Mouse (Mus musculus): ENCODE data around the gene Nf2. TPM values are rescaled to one million over a fixed set of nuclear protein-coding genes. Genes with fewer than 3 reads are reported as not detected.
"Not testable (repeated sequence)": the region's sequence is repeated elsewhere in the genome, so short reads cannot be mapped to it uniquely, and the experiment has no call there.

Gene Nf2
- total RNA-seq, 2 experiments from 2014 or later, result 42.0 to 46.6 TPM

DNA sequence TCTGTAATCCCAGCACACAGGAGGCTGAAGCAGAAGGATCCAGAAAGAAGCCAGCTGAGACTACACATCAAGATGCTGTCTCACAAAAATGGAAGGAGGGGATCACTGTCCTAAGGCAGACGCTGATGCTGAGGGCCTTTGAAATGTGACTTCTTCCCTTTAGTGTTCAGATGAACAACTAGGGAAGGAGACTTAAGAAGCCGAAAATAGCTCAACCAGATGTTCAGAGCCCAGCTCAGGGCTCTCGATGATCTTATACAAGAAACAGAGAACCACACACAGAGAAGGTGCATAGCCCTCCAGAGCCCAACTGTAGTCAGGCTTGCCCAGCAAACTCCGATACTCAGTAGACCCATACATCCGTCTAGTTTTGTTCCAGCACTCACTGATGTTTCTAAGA, 12.0 kb downstream of the Nf2 start:
- DNase-seq, result no peak

DNA sequence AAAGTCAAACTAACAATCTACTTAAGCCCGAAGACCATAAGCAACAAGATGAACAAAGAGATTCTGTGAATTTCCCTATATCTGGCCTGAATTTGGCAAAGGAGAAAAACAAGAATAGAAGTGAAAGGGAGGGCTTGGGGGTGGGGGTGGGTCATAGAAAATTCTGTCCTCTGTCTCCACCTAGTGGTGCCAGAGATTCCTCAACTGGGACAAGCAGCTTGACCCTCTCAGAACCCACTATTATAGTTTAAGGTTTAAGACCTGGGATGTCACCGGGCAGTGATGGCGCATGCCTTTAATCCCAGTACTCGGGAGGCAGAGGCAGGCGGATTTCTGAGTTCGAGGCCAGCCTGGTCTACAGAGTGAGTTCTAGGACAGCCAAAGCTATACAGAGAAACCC, 12.6 kb downstream of the Nf2 start:
- no peak for DNase-seq

DNA sequence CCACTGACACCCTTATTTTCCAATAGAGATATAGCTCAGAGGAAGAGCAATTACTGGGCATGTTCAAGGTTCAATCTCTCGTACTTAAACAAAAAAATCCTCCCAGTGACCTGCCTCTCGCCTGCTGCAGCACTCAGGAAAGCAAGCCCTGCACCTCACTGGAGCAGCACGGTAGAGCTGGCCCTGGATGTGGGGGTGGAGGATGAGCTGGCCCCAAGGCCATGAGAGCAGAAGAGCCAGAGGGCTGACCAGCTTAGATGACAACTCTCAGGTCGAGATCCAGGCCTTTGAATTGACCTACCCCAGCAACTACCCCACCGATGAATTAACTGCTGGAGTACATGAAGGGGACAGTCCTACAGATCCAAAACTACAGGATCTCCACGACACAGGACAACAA, 13.9 kb downstream of the Nf2 start:
- no peak for DNase-seq

DNA sequence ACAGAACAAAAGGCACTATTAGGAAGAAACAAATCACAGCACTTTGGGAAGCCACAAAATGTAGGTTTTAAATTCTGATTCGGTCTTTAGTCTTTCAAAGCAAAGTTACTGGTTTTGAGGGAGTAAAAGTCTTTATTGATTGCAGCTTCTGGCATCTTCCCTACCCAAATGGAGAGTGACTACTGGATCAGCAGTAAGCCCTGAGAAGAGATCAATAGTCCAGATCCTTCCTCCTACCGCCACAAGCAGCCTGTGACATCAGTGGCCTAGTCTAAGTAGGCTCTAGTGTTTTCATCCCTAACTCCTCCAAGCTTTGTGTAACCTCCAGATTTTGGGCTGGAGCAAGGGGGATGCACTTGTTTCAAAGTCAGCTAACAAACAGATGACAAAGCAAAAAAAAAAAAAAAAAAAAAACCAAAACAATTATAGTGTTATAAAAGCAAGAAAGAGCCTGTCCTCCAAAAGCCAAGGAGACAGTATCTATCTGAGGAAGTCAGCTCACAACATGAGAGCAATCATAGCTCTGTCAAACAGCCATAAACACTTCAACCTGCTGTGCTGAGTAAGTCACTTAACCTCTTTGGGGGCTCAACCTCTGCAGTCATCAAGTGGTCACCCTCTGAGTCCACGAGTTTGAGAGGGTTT, 15.9 kb downstream of the Nf2 start:
- no peak for DNase-seq

DNA sequence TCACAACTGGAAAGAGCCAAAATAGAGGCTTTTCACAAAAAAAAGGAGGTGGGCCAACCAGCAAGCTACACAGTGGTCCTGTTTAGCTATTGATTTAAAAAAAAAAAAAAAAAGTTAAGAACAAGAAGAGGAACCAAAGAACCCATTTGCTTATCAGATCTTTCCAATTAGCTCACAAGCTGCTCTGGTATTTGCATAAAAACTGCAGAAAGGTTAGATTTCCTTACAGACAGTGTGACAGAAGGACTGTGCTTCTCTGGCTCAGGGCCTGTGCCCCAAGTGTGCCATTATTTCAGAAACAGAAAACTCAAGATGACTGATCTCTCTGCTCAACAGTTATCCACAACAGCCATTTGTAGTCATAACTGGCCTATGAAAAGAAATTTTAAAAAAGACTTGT, 18.3 kb downstream of the Nf2 start:
- no peak for DNase-seq

DNA sequence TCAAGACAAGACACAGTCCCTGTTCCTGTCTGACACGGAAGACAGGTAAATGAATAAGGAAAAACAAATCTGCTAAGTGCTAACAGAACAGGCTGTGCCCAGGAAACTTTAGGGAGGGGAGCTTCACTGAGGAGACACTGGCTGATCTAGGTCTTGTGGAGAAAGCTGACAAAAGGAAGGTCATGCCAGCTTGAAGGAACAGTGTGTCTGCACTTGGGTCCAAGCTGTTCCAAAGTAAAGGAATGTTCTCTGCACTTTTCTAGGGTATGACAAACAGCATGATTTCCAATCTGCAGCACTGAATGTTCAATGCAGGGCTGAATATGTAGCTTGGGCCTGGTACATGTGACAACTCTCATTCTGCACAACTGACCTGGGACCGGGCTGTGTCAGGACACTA, 21.4 kb downstream of the Nf2 start:
- DNase-seq, result no peak

DNA sequence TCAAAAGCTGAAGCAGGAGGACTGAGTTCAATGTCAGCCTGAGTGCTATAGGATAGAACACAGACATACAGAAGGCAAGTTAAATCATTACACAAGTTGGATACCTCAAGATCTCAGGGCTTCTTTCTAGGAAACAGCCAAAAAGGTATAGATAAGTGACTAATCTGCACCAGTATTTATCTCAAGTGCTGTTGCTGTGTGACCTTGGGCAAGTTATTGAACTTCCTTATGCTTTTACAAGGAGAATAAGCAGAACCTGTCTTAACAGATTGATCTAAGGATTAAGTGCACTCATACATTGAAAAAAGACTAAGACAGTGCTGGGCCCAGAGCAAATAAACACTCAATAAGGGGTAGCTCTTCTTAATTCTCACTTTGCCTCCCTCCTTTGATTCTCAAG, 22.0 kb downstream of the Nf2 start:
- DNase-seq, result no peak

DNA sequence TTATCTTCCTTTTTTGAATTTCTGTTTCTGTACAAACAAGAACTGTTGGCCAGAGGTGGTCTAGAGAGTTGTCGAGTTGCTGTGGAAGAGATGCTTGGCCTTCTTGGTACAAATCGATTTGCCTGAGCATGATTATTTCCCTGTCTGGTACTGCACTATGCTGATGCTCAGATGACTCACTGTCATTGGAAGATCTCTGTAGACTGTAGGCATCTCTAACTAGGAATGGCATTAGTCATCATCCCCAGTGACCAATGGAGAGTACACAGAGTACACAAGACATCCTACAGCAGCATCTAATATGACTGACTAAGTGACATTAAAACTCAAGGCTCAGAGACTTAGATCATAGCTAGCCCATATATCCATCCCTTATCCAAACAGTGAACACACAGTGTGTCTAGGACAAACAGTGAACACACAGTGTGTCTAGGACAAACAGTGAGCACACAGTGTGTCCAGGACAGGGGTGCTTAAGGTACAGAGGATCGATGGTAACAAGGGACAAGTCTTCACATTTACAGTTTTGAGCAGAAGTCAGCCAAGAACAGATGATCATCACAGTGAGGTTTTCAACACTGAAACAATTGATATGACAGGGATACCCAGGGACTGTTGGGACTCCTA, 23.1 kb downstream of the Nf2 start:
- no peak for DNase-seq

DNA sequence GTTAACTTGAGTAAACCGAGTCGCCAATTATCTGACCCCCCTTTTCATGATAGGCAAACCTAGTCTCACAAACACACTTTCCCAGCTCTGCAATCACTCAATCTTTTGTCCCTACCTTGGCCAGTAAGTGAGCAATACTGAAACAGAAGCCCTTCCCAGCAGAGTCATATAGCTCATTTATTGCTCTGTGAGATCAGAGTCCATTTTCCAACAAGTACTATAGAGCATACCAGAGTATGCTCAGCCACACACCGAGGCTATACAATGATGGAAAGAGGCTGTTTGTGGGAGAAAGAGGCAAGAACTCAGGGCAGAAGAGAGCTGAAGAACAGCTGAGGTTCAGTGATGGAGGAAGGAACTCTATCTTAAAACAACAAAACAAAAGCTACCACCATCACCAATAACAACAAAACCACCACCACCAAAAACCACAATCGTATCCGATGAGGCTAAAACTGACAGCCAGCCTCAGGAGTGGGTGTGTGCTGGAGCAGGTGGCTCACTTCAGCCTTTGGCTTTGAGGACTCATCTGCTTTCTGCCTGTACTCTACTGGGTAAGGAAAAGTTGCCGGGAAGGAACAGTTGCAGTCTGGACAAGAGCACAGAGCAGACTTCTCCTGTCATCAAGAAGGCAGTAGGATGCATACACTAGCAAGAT, 25.6 kb downstream of the Nf2 start:
- DNase-seq, result no peak

DNA sequence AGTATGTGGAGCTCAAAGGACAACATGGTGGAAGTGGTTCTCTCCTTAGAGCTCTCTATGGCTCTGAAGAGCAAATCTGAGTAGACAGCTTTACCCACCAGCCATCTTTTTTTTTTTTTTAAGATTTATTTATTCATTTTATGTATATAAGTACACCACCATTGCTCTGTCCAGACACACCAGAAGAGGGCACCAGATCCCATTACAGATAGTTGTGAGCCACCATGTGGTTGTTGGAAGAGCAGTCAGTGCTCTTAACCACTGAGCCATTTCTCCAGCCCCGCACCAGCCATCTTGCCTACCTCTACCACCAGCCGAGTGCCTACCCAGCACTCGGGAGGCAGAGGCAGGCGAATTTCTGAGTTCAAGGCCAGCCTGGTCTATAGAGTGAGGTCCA, 26.9 kb downstream of the Nf2 start:
- not testable (repeated sequence) for DNase-seq

DNA sequence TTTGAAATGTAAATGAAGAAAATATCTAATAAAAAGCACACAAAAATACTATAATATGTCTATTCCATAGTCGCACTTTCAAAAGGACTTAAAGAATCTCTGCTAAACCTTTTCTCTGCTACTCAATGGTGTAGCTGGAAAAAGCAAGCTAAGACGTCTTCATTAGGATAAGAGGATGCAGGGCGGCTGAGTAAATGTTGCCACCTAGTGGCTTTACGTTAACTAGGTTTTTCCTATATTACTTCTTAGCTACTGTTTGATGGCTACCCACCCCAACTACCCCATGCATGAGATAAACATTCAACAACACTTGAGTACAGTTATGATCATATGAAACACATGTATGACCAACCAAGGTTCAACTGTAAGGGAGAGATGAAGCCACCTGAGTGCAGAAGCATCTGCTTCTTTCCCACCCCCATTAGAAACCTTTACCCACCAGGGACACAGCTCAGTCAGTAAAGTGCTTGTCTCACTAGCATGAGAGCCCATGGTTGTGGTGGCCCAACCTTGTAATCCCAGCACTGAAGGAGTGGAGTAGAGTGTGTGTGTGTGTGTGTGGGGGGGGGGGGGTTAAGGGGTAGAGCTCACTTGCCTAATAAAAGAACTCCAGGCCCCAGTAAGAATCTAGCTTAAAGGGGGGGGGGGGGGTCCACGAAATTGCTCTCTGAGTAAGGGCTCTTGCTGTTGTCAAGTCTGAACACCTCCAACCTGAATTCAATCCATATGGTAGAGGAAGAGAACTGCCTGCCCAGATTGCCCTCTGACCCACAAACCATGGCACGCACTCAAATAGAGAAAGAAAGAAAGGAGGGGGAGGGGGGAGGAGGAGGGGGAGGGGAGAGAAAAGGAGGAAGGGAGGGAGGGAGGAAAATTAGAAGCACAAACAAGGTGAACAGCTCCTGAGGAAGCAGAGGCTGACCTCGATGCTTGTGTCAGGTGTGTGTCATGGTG, 27.6 kb downstream of the Nf2 start:
- no peak for DNase-seq

DNA sequence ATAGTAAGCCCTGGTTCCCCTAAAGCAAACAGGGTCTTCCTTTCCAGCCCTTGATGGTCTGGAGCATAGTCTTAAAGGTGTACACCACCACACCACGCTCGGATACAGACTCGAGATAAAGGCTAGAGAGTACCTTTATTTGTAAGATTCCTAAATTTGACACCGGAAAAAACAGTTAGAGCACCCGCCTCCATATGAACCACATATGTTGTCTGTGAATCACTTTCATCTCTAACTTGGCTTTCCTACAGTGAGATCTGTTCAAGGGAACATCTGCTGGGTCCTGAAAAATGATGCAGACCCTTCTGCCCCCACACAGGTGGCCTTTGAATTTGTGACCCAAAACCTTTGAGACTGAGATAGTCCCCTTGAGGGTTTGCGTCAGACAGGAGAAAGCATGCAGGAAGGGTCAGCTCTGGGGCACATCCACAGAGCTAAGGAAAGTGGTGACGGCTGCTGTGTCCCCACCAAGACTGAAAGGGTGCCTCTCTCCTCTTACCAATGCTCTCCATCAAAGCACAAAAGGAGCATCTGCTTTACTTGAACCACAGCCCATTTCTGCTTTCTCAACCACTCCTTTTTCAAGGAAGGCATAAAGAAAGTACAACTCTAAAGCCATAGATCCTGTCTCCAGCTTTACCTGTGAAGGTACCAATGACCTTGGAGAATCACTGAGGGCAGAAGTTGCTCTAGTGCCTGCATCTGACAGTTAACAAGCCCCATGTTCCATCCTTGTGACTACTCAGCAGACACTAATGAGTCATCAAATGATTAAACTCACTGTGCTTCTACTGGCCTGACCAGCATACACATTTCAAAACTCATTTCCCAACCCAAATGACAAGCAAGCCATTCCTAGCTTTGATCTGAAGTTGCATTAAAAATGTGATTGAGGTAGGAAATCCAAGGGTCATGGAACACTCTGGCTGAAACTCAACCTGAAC, 34.6 kb downstream of the Nf2 start:
- no peak for DNase-seq

DNA sequence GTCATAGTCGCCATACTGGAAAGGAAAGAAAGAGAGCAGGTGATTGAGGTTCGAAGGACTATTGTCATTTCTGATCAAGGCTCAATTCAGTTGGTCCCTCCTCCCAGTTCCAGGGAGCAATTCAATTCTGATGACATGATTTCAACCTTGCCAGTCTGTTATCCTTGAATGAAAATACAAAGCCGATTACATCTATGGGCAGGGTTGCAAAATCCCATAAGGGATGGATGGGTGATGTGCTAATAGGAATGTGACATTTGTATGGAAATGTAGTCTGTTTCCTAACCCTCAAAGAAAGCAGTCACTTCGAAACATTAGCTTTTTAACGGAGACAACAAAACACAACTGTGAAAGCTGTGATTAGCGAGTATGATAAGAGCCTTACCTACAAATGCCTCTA, 41.0 kb downstream of the Nf2 start:
- no peak for DNase-seq

DNA sequence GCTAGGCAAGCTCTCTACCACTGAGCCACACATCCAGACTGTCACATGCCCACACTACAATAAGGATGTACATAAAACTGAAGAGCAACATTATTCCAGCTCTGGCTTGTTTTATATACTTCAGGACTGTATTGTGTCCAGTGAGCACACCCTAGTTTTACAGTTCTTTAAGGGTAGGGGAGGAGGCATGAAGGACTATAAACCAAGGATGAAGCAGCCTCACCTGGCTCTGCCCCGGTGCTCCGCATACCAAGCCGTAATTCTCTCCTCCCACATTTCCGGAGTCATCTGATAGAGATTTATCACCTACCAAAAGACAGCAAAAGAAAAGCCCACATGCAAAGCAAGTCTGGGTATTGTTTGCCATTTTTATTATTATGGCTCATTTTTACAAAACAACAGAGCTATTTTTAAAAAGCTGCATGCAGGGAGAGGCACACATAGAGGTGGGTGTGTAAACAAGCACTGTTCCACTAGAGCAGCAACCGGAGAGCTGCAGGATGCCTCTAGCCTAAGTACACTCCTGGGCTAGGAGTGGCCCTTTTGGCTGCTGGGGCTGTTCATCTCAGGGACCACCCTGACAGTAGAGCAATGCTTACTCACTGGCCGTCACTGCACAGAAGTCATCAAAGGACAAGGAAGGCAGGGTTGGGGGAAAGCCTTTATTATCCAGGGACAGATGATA, 43.2 kb downstream of the Nf2 start:
- no peak for DNase-seq

DNA sequence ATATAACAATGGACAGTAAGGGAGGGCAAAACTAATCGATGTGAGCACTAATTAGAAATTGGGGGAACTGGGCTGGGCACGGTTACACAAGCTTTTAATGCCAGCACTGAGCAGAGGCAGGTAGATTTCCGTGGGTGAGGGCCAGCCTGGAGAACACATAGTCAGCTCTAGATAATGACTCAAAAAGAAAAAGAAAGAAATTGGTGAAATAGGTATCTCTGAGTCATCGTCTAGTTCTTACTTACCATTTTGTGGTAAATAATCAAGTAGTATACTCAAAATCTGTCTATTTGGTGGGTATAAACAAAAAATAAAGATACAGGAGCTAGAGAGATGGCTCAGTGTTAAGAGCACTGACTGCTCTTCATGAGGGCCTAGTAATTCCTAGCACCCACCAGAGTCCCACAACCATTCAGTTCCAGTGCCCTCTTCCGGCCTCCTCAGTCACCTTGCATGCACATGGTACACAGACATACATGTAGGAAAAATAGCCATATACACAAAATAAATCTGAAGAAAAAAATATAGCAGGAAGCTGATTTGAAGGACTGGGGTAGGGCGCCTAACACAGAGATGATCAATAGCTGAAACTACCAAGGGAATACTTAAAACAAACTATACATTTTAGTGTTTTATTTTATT, 44.3 kb downstream of the Nf2 start:
- no peak for DNase-seq

DNA sequence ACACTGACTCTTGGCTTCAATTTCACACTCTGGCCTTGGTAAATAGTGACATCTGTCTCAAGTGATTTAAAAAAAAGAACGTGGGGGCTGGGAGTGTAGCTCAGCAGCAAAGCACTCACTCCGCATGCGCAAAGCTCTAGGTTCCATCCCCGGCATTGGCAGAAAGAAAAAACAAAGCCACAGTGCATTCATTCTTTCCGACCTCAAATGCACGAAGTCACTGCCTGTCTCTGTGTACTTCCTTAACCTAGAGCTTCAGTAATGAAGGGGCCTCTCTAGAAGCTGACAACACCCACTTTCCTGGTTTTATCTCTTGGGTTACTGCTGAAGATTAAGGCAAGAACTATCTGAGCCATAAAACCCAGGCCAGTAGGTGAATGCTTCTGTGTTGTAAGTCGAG, 45.4 kb downstream of the Nf2 start:
- peak; percentile 16 for DNase-seq

DNA sequence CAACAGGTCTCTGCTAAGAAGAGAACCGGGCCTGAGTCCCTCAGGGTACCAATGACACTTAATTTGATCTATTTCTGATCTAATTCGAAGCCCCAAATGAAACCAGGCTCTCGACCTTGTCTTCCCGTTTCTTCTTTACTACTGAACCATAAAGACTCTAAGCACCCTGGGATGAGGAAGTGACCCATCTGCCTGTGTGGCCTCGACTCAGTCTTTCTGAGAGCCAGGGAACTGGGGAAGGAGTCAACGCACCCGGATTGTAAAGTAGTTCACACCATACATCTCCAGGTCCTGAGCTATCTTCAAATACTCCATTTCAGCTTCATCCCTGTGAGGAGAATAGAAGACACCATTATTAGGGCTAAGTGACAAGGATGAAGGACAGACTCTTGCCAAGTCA, 45.9 kb downstream of the Nf2 start:
- no peak for DNase-seq

DNA sequence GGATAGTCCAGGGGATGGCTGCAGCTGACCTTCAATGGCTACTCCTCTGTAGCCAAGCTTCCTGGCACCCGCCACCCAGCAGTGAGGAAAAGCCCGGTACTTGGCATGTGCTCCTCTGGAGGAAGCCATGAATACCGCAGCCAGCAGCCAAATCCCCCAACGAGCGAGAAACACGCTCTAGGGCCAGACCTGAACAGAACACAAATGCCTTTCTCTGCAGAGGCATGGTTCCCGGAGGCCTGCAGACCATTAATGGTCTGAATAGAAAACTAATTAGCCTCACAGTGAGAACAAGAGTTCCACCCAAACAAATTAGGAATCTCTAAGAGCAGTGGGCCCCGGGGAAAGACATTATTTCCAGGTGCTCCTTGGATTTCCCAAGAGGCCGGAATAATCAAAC, 46.3 kb downstream of the Nf2 start:
- peak; percentile 79 for DNase-seq

DNA sequence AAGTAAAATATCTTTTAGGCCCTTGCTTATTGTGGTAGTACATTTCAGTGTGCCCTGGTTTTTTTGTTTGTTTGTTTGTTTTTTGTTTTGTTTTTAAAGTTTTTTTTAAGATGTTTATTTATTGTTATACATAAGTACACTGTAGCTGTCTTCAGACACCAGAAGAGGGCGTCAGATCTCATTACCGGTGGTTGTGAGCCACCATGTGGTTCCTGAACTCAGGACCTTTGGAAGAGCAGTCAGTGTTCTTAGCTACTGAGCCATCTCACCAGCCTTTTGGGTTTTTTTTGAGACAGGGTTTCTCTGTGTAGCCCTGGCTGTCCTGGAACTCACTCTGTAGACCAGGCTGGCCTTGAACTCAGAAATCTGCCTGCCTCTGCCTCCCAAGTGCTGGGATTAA, 46.9 kb downstream of the Nf2 start:
- DNase-seq, result not testable (repeated sequence)

DNA sequence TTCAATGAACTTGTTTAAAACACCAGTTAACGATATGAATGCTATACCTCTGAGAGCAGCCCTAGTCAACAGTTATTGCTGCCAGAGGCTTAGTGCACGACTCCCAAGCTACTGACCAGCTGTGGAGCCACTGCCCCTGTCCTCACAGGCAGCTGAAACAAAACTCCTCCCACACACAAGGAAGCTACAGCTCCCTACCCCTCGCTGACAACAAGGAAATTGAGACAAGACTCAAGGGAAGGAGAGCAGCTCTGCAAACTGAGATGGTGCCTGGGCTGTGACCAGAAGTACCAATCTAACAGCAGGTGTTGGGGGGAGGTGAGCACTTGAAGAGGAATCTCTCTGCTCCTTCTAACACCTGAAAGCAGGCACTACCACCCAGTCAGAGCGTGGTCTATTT, 48.7 kb downstream of the Nf2 start:
- no peak for DNase-seq
